Mouse (Mus musculus): Measurements from ENCODE around the gene Gemin6. TPM values are rescaled to one million over a fixed set of nuclear protein-coding genes. Genes with fewer than 3 reads are reported as not detected.
"Not testable (repeated sequence)": the region's sequence is repeated elsewhere in the genome, so short reads cannot be mapped to it uniquely, and the experiment has no call there.

Gemin6 gene
- polyA plus RNA-seq, 1 experiment from 2014 or later, result 24.7 TPM

GRCm38 (mm10) chr17:80235477-80235876, 11.2 kb downstream of the Gemin6 start:
- Histone ChIP-seq H3K4me2 (no peak overlapping the region), H3K4me3 (no peak overlapping the region), H3K36me3 (peaks cover 40% of the 10 kb centered on the region), H3K4me1 (no peaks in the 10 kb centered on the region), H3K27me3 (replicated peaks) (no peaks in the 10 kb centered on the region), H3K27ac (replicated peaks) (no peak overlapping the region), H3K9ac (no peak overlapping the region), H3K9me3 (no peaks in the 10 kb centered on the region)
- no peak for ATAC-seq (ENCODE audit: extremely low read depth, insufficient number of reproducible peaks, low FRiP score, low TSS enrichment)
- WGBS, result 78% methylated on average over 3 of the region's 3 CpGs

GRCm38 (mm10) chr17:80236805-80237204, 12.6 kb downstream of the Gemin6 start:
- no peak overlapping the region for H3K4me3 ChIP-seq
- H3K9me3 ChIP-seq, result no peaks in the 10 kb centered on the region
- H3K36me3 ChIP-seq, result peaks cover 51% of the 10 kb centered on the region
- H3K4me2 ChIP-seq, result no peak overlapping the region
- no peak overlapping the region for H3K27ac ChIP-seq (replicated peaks)
- no peak for ATAC-seq (ENCODE audit: extremely low read depth, insufficient number of reproducible peaks, low FRiP score, low TSS enrichment)
- H3K4me1 ChIP-seq, result no peaks in the 10 kb centered on the region
- H3K9ac ChIP-seq, result no peak overlapping the region
- WGBS, result 89% methylated on average over 3 of the region's 3 CpGs
- H3K27me3 ChIP-seq (replicated peaks), result no peaks in the 10 kb centered on the region

GRCm38 (mm10) chr17:80237475-80237874, 13.2 kb downstream of the Gemin6 start:
- H3K27me3 ChIP-seq (replicated peaks), result no peaks in the 10 kb centered on the region
- no peaks in the 10 kb centered on the region for H3K4me1 ChIP-seq
- WGBS, result 85% methylated on average over 5 of the region's 5 CpGs
- H3K36me3 ChIP-seq, result peaks cover 58% of the 10 kb centered on the region
- ATAC-seq (ENCODE audit: extremely low read depth, insufficient number of reproducible peaks, low FRiP score, low TSS enrichment), result no peak
- H3K4me3 ChIP-seq, result no peak overlapping the region
- H3K9me3 ChIP-seq, result no peaks in the 10 kb centered on the region
- no peak overlapping the region for H3K9ac ChIP-seq
- no peak overlapping the region for H3K27ac ChIP-seq (replicated peaks)
- H3K4me2 ChIP-seq, result no peak overlapping the region

- ATAC-seq (ENCODE audit: extremely low read depth, insufficient number of reproducible peaks, low FRiP score, low TSS enrichment), result no peak
- no peak overlapping the region for H3K27ac ChIP-seq (replicated peaks)
- 86% methylated on average over 9 of the region's 9 CpGs for WGBS
- H3K27me3 ChIP-seq (replicated peaks), result no peaks in the 10 kb centered on the region
- no peak overlapping the region for H3K4me2 ChIP-seq
- no peak overlapping the region for H3K4me3 ChIP-seq
- H3K9ac ChIP-seq, result no peak overlapping the region
- no peaks in the 10 kb centered on the region for H3K4me1 ChIP-seq
- H3K36me3 ChIP-seq, result peaks cover 95% of the 10 kb centered on the region
- no peaks in the 10 kb centered on the region for H3K9me3 ChIP-seq
Observed at GRCm38 (mm10) chr17:80241594-80241993, 17.4 kb downstream of the Gemin6 start.

- Histone ChIP-seq H3K36me3 (peaks cover 96% of the 10 kb centered on the region), H3K4me1 (no peaks in the 10 kb centered on the region), H3K9me3 (no peaks in the 10 kb centered on the region), H3K9ac (no peak overlapping the region), H3K27ac (replicated peaks) (no peak overlapping the region), H3K4me2 (no peak overlapping the region), H3K4me3 (no peak overlapping the region), H3K27me3 (replicated peaks) (no peaks in the 10 kb centered on the region)
- 68% methylated on average over 13 of the region's 13 CpGs for WGBS
- no peak for ATAC-seq (ENCODE audit: extremely low read depth, insufficient number of reproducible peaks, low FRiP score, low TSS enrichment)
Observed at GRCm38 (mm10) chr17:80243116-80243515, 18.9 kb downstream of the Gemin6 start.

- H3K27me3 ChIP-seq (replicated peaks), result no peaks in the 10 kb centered on the region
- peak overlapping the region; percentile 0; the same call in 1 of the 2 replicates for H3K4me2 ChIP-seq
- peak overlapping the region; percentile 51 for H3K9ac ChIP-seq
- H3K4me3 ChIP-seq, result no peak overlapping the region
- 64% methylated on average over 13 of the region's 13 CpGs for WGBS
- H3K9me3 ChIP-seq, result no peaks in the 10 kb centered on the region
- H3K36me3 ChIP-seq, result peaks cover 88% of the 10 kb centered on the region
- no peak for ATAC-seq (ENCODE audit: extremely low read depth, insufficient number of reproducible peaks, low FRiP score, low TSS enrichment)
- peaks cover 36% of the 10 kb centered on the region for H3K4me1 ChIP-seq
- H3K27ac ChIP-seq (replicated peaks), result peak overlapping the region; percentile 82
Observed at GRCm38 (mm10) chr17:80252757-80253525, 28.7 kb downstream of the Gemin6 start.

GRCm38 (mm10) chr17:80254421-80254820, 30.2 kb downstream of the Gemin6 start:
- H3K36me3 ChIP-seq, result peaks cover 88% of the 10 kb centered on the region
- H3K4me3 ChIP-seq, result no peak overlapping the region
- no peak for ATAC-seq (ENCODE audit: extremely low read depth, insufficient number of reproducible peaks, low FRiP score, low TSS enrichment)
- peaks cover 36% of the 10 kb centered on the region for H3K4me1 ChIP-seq
- no peaks in the 10 kb centered on the region for H3K27me3 ChIP-seq (replicated peaks)
- peak overlapping the region; percentile 82 for H3K27ac ChIP-seq (replicated peaks)
- no peaks in the 10 kb centered on the region for H3K9me3 ChIP-seq
- 91% methylated on average over 5 of the region's 5 CpGs for WGBS
- peak overlapping the region; percentile 57; the same call in 1 of the 2 replicates for H3K4me2 ChIP-seq
- no peak overlapping the region for H3K9ac ChIP-seq

- Histone ChIP-seq H3K9ac (peak overlapping the region; percentile 48), H3K4me3 (peak overlapping the region; percentile 21), H3K4me1 (peaks cover 36% of the 10 kb centered on the region), H3K36me3 (peaks cover 88% of the 10 kb centered on the region), H3K9me3 (no peaks in the 10 kb centered on the region), H3K27ac (replicated peaks) (peak overlapping the region; percentile 82), H3K4me2 (peak overlapping the region; percentile 57), H3K27me3 (replicated peaks) (no peaks in the 10 kb centered on the region)
- peak; percentile 61; the same call in 1 of the 2 replicates for ATAC-seq (ENCODE audit: extremely low read depth, insufficient number of reproducible peaks, low FRiP score, low TSS enrichment)
- WGBS, result 8% methylated on average over 13 of the region's 13 CpGs
Observed at GRCm38 (mm10) chr17:80255208-80255607, 31.0 kb downstream of the Gemin6 start.

GRCm38 (mm10) chr17:80267065-80267464, 42.8 kb downstream of the Gemin6 start:
- H3K4me1 ChIP-seq, result no peaks in the 10 kb centered on the region
- no peak overlapping the region for H3K4me3 ChIP-seq
- peaks cover 90% of the 10 kb centered on the region for H3K36me3 ChIP-seq
- WGBS, result 83% methylated on average over 4 of the region's 4 CpGs
- no peaks in the 10 kb centered on the region for H3K27me3 ChIP-seq (replicated peaks)
- no peaks in the 10 kb centered on the region for H3K9me3 ChIP-seq
- H3K9ac ChIP-seq, result no peak overlapping the region
- no peak overlapping the region for H3K27ac ChIP-seq (replicated peaks)
- H3K4me2 ChIP-seq, result no peak overlapping the region
- ATAC-seq (ENCODE audit: extremely low read depth, insufficient number of reproducible peaks, low FRiP score, low TSS enrichment), result no peak

GRCm38 (mm10) chr17:80268151-80268550, 43.9 kb downstream of the Gemin6 start:
- Histone ChIP-seq H3K4me3 (no peak overlapping the region), H3K27me3 (replicated peaks) (no peaks in the 10 kb centered on the region)
- WGBS, result 88% methylated on average over 3 of the region's 3 CpGs

GRCm38 (mm10) chr17:80270622-80271021, 46.4 kb downstream of the Gemin6 start:
- H3K4me2 ChIP-seq; ATAC-seq (ENCODE audit: extremely low read depth, insufficient number of reproducible peaks, low FRiP score, low TSS enrichment); H3K4me1 ChIP-seq; H3K9ac ChIP-seq; H3K9me3 ChIP-seq; H3K4me3 ChIP-seq; H3K27me3 ChIP-seq (replicated peaks); H3K27ac ChIP-seq (replicated peaks): not testable (repeated sequence)
- WGBS, result 90% methylated on average over 7 of the region's 7 CpGs
- peaks cover 91% of the 10 kb centered on the region for H3K36me3 ChIP-seq

More at GRCm38 (mm10) chr17:80268151-80268550, 43.9 kb downstream of the Gemin6 start:
- no peaks in the 10 kb centered on the region for H3K9me3 ChIP-seq
- H3K27ac ChIP-seq (replicated peaks), result no peak overlapping the region
- H3K4me1 ChIP-seq, result no peaks in the 10 kb centered on the region
- no peak overlapping the region for H3K4me2 ChIP-seq
- ATAC-seq (ENCODE audit: extremely low read depth, insufficient number of reproducible peaks, low FRiP score, low TSS enrichment), result no peak
- H3K9ac ChIP-seq, result no peak overlapping the region
- peaks cover 91% of the 10 kb centered on the region for H3K36me3 ChIP-seq
